Mouse (Mus musculus): ENCODE results near the gene Lipc. TPM values are rescaled to one million over a fixed set of nuclear protein-coding genes. Genes with fewer than 3 reads are reported as not detected.

The Lipc gene
- polyA plus RNA-seq, 1 experiment, result 0.98 TPM

DNA sequence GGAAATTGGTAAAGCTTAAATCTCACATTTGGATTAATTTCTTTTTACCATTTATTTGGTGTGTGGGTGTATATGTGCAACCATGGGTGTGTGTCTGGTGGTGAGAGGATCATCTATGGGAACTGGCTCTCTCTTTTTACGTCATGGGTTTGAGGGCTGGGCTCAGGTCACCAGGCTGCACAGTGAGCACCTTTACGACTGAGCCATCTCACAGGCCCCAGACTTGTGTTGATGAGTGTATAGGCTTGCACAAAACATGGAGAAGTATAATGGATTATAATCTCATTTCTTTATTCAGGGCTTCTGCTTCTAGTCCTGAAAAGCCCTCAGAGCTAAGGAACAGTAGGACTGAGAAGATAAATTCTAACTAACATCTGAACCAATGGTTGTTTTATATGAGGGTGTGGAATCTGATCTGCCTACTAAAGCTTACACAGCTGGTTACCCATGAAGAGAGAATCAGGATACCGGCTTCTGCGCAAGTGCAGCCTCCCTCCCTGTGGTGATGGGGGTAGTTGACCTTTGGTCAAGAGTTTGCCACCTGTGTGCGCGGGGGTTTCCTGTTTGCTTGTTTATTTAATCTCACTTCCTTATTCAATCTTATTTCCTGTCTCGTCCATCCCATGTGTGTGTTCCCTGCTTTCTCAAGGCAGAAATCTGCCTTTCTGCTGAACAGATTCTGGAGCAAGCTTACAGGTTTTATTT lies 122.1 kb downstream of the Lipc start:
- H3K36me3 ChIP-seq (ENCODE audit: control insufficient read depth, insufficient read depth, low read length), result no peaks in the 10 kb centered on the region
- no peak overlapping the region for H3K4me3 ChIP-seq (ENCODE audit: control insufficient read depth, insufficient read depth, low read length)
- peaks cover 20% of the 10 kb centered on the region for H3K4me1 ChIP-seq (replicated peaks; ENCODE audit: control insufficient read depth, insufficient read depth, low read length)
- no peaks in the 10 kb centered on the region for H3K27me3 ChIP-seq (ENCODE audit: control insufficient read depth, insufficient read depth, low read length)
- TF ChIP-seq CTCF (IDR thresholded peaks at IDR 0.05; ENCODE audit: borderline replicate concordance, control insufficient read depth, extremely low read depth, insufficient read depth, low read length, poor library complexity) (no peak), POLR2A (IDR thresholded peaks at IDR 0.05; ENCODE audit: control insufficient read depth, extremely low read depth, insufficient read depth, low read length, poor library complexity) (no peak)
- 86% methylated on average over 7 of the region's 7 CpGs for WGBS
- no peak for DNase-seq
- H3K27ac ChIP-seq (ENCODE audit: control insufficient read depth, insufficient read depth, low read length), result no peak overlapping the region

DNA sequence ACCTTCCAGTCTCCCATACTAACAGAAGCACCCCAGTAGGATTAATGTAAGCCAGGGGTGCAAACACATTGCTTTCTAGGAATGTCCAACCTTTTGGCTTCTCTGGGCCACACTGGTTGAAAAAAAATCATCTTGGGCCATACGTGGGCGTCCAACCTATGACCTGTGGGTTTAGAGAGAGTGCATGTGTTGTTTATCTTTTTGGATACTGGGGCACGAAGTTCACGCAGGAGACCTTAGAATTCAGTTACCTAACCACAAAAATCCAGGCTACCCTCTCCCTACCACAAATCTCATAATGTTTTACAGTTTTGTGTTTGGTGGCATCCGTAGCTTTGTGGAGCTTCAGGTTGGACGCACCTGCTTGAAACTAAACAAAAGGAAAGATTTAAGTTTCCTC lies 124.1 kb downstream of the Lipc start:
- WGBS, result 66% methylated on average over 6 of the region's 6 CpGs
- no peak overlapping the region for H3K4me3 ChIP-seq (ENCODE audit: control insufficient read depth, insufficient read depth, low read length)
- no peak overlapping the region for H3K27ac ChIP-seq (ENCODE audit: control insufficient read depth, insufficient read depth, low read length)
- no peak for TF ChIP-seq CTCF (IDR thresholded peaks at IDR 0.05; ENCODE audit: borderline replicate concordance, control insufficient read depth, extremely low read depth, insufficient read depth, low read length, poor library complexity)
- no peak for TF ChIP-seq POLR2A (IDR thresholded peaks at IDR 0.05; ENCODE audit: control insufficient read depth, extremely low read depth, insufficient read depth, low read length, poor library complexity)
- no peak for DNase-seq
- H3K27me3 ChIP-seq (ENCODE audit: control insufficient read depth, insufficient read depth, low read length), result no peaks in the 10 kb centered on the region
- peaks cover 2% of the 10 kb centered on the region for H3K4me1 ChIP-seq (replicated peaks; ENCODE audit: control insufficient read depth, insufficient read depth, low read length)
- H3K36me3 ChIP-seq (ENCODE audit: control insufficient read depth, insufficient read depth, low read length), result no peaks in the 10 kb centered on the region

DNA sequence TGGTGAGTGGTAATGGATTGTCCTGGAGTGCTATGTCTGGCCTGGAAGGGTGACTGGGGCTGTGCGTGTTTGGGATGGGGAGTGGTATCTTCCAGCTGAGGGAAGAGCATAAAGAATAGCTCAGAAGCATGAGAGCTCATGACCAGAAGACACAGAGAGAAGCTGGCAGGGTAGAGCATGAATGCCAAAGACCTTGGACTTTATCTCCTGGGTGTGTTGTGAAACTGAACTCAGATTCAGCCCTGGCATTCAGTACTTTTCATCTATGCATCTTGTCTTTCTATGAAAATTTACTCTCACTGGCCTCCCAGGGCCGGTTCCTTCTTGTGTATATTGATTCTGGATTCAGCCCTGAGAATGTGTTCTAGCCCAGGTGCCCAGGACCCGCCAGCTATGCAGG lies 127.9 kb downstream of the Lipc start:
- no peaks in the 10 kb centered on the region for H3K4me1 ChIP-seq (replicated peaks; ENCODE audit: control insufficient read depth, insufficient read depth, low read length)
- no peak overlapping the region for H3K27ac ChIP-seq (ENCODE audit: control insufficient read depth, insufficient read depth, low read length)
- 94% methylated on average over 3 of the region's 3 CpGs for WGBS
- H3K27me3 ChIP-seq (ENCODE audit: control insufficient read depth, insufficient read depth, low read length), result no peaks in the 10 kb centered on the region
- H3K4me3 ChIP-seq (ENCODE audit: control insufficient read depth, insufficient read depth, low read length), result no peak overlapping the region
- TF ChIP-seq POLR2A (IDR thresholded peaks at IDR 0.05; ENCODE audit: control insufficient read depth, extremely low read depth, insufficient read depth, low read length, poor library complexity) (no peak), CTCF (IDR thresholded peaks at IDR 0.05; ENCODE audit: borderline replicate concordance, control insufficient read depth, extremely low read depth, insufficient read depth, low read length, poor library complexity) (no peak)
- H3K36me3 ChIP-seq (ENCODE audit: control insufficient read depth, insufficient read depth, low read length), result no peaks in the 10 kb centered on the region
- DNase-seq, result no peak

DNA sequence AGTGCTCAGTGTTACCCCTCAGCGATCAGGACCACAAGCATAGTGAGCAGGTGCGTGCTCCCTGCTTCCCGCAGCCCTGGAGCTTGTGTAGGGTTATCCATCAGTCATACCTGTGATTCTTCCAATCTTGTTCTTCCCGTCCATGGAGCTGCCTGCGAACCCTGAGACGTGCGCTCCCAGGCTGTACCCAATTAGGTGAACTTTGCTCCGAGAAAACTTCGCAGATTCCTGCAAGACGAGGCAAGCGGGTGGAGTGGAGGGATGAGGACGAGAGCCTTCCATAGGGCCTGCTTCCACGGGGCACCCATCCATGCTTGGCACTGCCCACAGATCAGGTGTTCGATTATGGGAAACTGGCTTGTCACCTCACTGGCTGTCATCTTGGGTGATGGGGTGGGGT lies 133.3 kb downstream of the Lipc start:
- H3K27me3 ChIP-seq (ENCODE audit: control insufficient read depth, insufficient read depth, low read length), result no peaks in the 10 kb centered on the region
- no peak overlapping the region for H3K27ac ChIP-seq (ENCODE audit: control insufficient read depth, insufficient read depth, low read length)
- 95% methylated on average over 14 of the region's 14 CpGs for WGBS
- TF ChIP-seq CTCF (IDR thresholded peaks at IDR 0.05; ENCODE audit: borderline replicate concordance, control insufficient read depth, extremely low read depth, insufficient read depth, low read length, poor library complexity) (no peak), POLR2A (IDR thresholded peaks at IDR 0.05; ENCODE audit: control insufficient read depth, extremely low read depth, insufficient read depth, low read length, poor library complexity) (no peak)
- DNase-seq, result no peak
- H3K4me3 ChIP-seq (ENCODE audit: control insufficient read depth, insufficient read depth, low read length), result no peak overlapping the region
- H3K36me3 ChIP-seq (ENCODE audit: control insufficient read depth, insufficient read depth, low read length), result no peaks in the 10 kb centered on the region
- no peaks in the 10 kb centered on the region for H3K4me1 ChIP-seq (replicated peaks; ENCODE audit: control insufficient read depth, insufficient read depth, low read length)

DNA sequence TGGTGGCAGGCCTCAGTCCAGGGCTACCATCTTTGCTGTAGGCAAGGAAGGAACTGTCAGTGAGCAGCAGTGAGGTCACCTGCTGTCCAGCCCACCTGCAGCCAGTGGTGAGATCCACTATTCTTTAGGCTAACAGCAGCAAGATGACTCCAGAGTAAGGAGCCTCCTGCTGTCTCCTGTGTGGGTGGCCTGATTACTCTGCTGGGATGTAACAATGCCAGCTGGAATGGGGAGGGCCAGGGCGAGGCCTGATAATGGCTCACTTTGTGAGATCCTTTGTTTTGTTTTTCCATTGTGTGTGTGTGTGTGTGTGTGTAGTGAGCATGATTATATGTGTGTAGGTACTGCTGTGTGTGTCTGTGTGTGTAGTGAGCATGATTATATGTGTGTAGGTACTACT lies 134.6 kb downstream of the Lipc start:
- TF ChIP-seq POLR2A (IDR thresholded peaks at IDR 0.05; ENCODE audit: control insufficient read depth, extremely low read depth, insufficient read depth, low read length, poor library complexity), result no peak
- no peak for TF ChIP-seq CTCF (IDR thresholded peaks at IDR 0.05; ENCODE audit: borderline replicate concordance, control insufficient read depth, extremely low read depth, insufficient read depth, low read length, poor library complexity)
- 100% methylated on average over 1 of the region's 1 CpGs for WGBS
- no peaks in the 10 kb centered on the region for H3K27me3 ChIP-seq (ENCODE audit: control insufficient read depth, insufficient read depth, low read length)
- no peaks in the 10 kb centered on the region for H3K4me1 ChIP-seq (replicated peaks; ENCODE audit: control insufficient read depth, insufficient read depth, low read length)
- H3K4me3 ChIP-seq (ENCODE audit: control insufficient read depth, insufficient read depth, low read length), result no peak overlapping the region
- no peaks in the 10 kb centered on the region for H3K36me3 ChIP-seq (ENCODE audit: control insufficient read depth, insufficient read depth, low read length)
- DNase-seq, result no peak
- no peak overlapping the region for H3K27ac ChIP-seq (ENCODE audit: control insufficient read depth, insufficient read depth, low read length)

DNA sequence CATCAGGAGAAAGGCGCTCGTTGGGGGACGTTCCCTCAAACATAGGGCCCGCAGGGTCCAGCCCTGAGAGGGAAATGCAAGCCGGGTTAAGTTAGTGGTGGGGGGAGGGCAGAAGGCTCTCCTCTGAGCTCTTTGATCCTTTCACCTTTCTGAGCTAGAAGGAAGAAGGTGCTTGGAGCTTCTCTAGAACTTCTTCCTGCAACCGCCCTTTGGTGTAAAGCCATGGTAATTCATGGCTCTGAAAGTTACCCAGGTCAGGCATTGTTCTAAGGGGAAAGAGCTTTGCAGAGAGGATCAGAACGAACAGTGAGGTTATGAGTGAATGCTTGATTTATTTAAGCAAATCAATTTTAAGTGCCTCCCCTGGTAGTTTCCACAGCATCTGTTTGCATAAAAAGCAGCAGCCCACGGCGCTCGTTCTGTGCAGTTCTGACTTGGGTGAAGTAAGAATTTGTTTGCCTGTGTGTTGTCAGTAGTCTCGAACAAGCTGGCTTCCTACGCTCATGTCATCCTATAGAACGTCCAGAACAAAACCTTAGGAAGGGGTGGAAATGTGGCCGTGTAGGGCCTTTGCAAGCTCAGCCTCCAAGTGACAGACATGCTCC lies 135.2 kb downstream of the Lipc start:
- DNase-seq, result no peak
- WGBS, result 96% methylated on average over 14 of the region's 14 CpGs
- H3K27me3 ChIP-seq (ENCODE audit: control insufficient read depth, insufficient read depth, low read length), result no peaks in the 10 kb centered on the region
- no peak overlapping the region for H3K4me3 ChIP-seq (ENCODE audit: control insufficient read depth, insufficient read depth, low read length)
- H3K4me1 ChIP-seq (replicated peaks; ENCODE audit: control insufficient read depth, insufficient read depth, low read length), result no peaks in the 10 kb centered on the region
- no peaks in the 10 kb centered on the region for H3K36me3 ChIP-seq (ENCODE audit: control insufficient read depth, insufficient read depth, low read length)
- no peak overlapping the region for H3K27ac ChIP-seq (ENCODE audit: control insufficient read depth, insufficient read depth, low read length)
- TF ChIP-seq CTCF (IDR thresholded peaks at IDR 0.05; ENCODE audit: borderline replicate concordance, control insufficient read depth, extremely low read depth, insufficient read depth, low read length, poor library complexity) (no peak), POLR2A (IDR thresholded peaks at IDR 0.05; ENCODE audit: control insufficient read depth, extremely low read depth, insufficient read depth, low read length, poor library complexity) (no peak)

Data from thymus, adult 2 months (tissue).